ENCODE assay signal across 11 mouse cellular contexts in genomic region chr11:114203416-114203815, GRCm38 (mm10).
"Had no signal": no experiment of that assay in that cellular context is flagged by ENCODE, and none has a peak within 500 bp of the region (broad histone marks: within the 10 kb centered on the region; RNA-seq: fewer than 3 reads in every experiment).

No protein-coding gene starts in this region.

- DNase-seq: kidney, adult 2 months; kidney, postnatal 14 days; retina, postnatal 1 day; thymus, adult 2 months; thymus, postnatal 25 days had no signal

- H3K4me3 ChIP-seq: left cerebral cortex, adult 2 months; limb, embryonic 10.5 days; liver, embryonic 15.5 days; midbrain, embryonic 10.5 days; myocyte; stomach, embryonic 15.5 days had no signal

- H3K4me1 ChIP-seq: liver, embryonic 15.5 days had no signal
